Mouse (Mus musculus): Measurements from ENCODE around the gene Oxct1. TPM values are rescaled to one million over a fixed set of nuclear protein-coding genes. Genes with fewer than 3 reads are reported as not detected.

Gene Oxct1
- total RNA-seq, 4 experiments from 2014 or later: 108 to 155 (median 147) TPM

GRCm38 (mm10) chr15:4124648-4125047 is 98.5 kb downstream of the Oxct1 start:
- DNase-seq: no peak

- DNase-seq: no peak
Observed at GRCm38 (mm10) chr15:4138524-4138923, 112.3 kb downstream of the Oxct1 start.

GRCm38 (mm10) chr15:4139516-4139915 is 113.3 kb downstream of the Oxct1 start:
- DNase-seq: no peak

GRCm38 (mm10) chr15:4145352-4145751 is 119.2 kb downstream of the Oxct1 start:
- DNase-seq: no peak

- DNase-seq: no peak
Observed at GRCm38 (mm10) chr15:4147700-4148099, 121.5 kb downstream of the Oxct1 start.

- no peak for DNase-seq
Observed at GRCm38 (mm10) chr15:4148649-4149389, 122.6 kb downstream of the Oxct1 start.

GRCm38 (mm10) chr15:4154646-4155045 is 128.5 kb downstream of the Oxct1 start:
- no peak for DNase-seq

GRCm38 (mm10) chr15:4167946-4168345 is 141.8 kb downstream of the Oxct1 start:
- no peak for DNase-seq

- no peak for DNase-seq
Observed at GRCm38 (mm10) chr15:4171600-4171999, 145.4 kb downstream of the Oxct1 start.

GRCm38 (mm10) chr15:4197913-4198312 is 171.7 kb downstream of the Oxct1 start:
- no peak for DNase-seq

Other genes with a start within 250 kb of the Oxct1 start
- gene Fbxo4, start 46.8 kb upstream of the Oxct1 start, total RNA-seq (2022): 10 to 100 TPM; 21.0 to 24.8 (median 23.3) TPM
- gene AW549877, start 30.6 kb upstream of the Oxct1 start, total RNA-seq (2022): 10 to 100 TPM; 53.7 to 68.1 (median 56.5) TPM